Mouse (Mus musculus) adrenal gland, adult 8-10 months (tissue): ENCODE measurements at regions not wholly inside any gene's neighbourhood (a gene's known extent, or its start where the extent isn't known, plus 50 kb on each side); places are given as distances from the start of the nearest gene placed in this dataset.

Experiments used
- DNase-seq: peaks from one replicate; pipeline ENCODE4 v3.0.0; 2022

GRCm38 (mm10) chr10:93361654-93362195 is 50.8 kb upstream of the Elk3 start:
- no peak for DNase-seq

- DNase-seq = no peak
These were observed 53.3 kb upstream of the Elk3 start for GRCm38 (mm10) chr10:93364108-93364793.

- no peak for DNase-seq
These were observed 53.9 kb upstream of the Elk3 start for GRCm38 (mm10) chr10:93364881-93365280.

GRCm38 (mm10) chr10:93365318-93365717 is 54.4 kb upstream of the Elk3 start:
- DNase-seq = no peak

GRCm38 (mm10) chr10:93365824-93366223 is 54.9 kb upstream of the Elk3 start:
- DNase-seq = no peak

- DNase-seq = no peak
These were observed 58.8 kb upstream of the Elk3 start for GRCm38 (mm10) chr10:93369737-93370136.

GRCm38 (mm10) chr10:93370331-93370730 is 59.4 kb upstream of the Elk3 start:
- DNase-seq = no peak

- DNase-seq = no peak
These were observed 61.3 kb upstream of the Elk3 start for GRCm38 (mm10) chr10:93372281-93372680.

GRCm38 (mm10) chr10:93373265-93373664 is 62.3 kb upstream of the Elk3 start:
- DNase-seq = no peak

GRCm38 (mm10) chr10:93373954-93374689 is 63.2 kb upstream of the Elk3 start:
- DNase-seq = no peak

GRCm38 (mm10) chr10:93374690-93374994 is 63.7 kb upstream of the Elk3 start:
- no peak for DNase-seq

GRCm38 (mm10) chr10:93375007-93375711 is 64.2 kb upstream of the Elk3 start:
- DNase-seq = peak; percentile 41

- no peak for DNase-seq
These were observed 64.8 kb upstream of the Elk3 start for GRCm38 (mm10) chr10:93375771-93376170.

GRCm38 (mm10) chr10:93376457-93376941 is 65.6 kb upstream of the Elk3 start:
- DNase-seq = no peak

- no peak for DNase-seq
These were observed 63.9 kb upstream of the Lta4h start for GRCm38 (mm10) chr10:93389276-93389675.

GRCm38 (mm10) chr10:93391296-93391695 is 61.9 kb upstream of the Lta4h start:
- DNase-seq = no peak

- DNase-seq = no peak
These were observed 59.3 kb upstream of the Lta4h start for GRCm38 (mm10) chr10:93393902-93394301.

GRCm38 (mm10) chr10:93397711-93398110 is 55.5 kb upstream of the Lta4h start:
- no peak for DNase-seq

- no peak for DNase-seq
These were observed 54.5 kb upstream of the Lta4h start for GRCm38 (mm10) chr10:93398531-93399320.

GRCm38 (mm10) chr10:93402689-93403509 is 50.3 kb upstream of the Lta4h start:
- DNase-seq = no peak
